Mouse (Mus musculus) urinary bladder, adult 2 months (tissue): Measurements from ENCODE around the gene Rhoc. TPM values are rescaled to one million over a fixed set of nuclear protein-coding genes. Genes with fewer than 3 reads are reported as not detected.
"Not testable (repeated sequence)": the region's sequence is repeated elsewhere in the genome, so short reads cannot be mapped to it uniquely, and the experiment has no call there.

Experiments used
- DNase-seq: peaks from one replicate; pipeline ENCODE4 v3.0.0; 2022; ENCODE audit warnings: low spot score
- polyA plus RNA-seq: library from polyadenylated mRNA; depleted of rRNA; stranded (reverse); fragments of >200 nt; gene quantifications from 2 replicates; pipeline ENCODE4 v1.2.3, GENCODE M21; 2012

Gene Rhoc
- polyA plus RNA-seq, 1 experiment, result 124 TPM

DNA sequence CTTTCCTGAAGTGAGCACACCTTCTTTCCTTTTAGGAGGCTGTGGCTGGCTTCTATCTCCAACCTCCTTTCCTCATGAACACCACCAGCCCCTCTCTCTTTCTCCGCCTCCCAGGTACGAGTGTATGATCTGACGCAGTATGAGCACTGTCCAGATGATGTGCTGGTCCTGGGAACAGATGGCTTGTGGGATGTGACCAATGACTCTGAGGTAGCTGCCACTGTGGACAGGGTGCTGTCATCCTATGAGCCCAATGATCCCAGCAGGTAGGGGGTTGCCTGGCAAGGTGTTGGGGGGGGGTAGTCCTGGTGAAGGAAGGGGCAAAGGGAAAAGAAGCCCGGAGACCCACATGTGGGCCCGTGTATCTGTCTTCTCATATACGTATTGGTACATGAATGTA, 2.9 kb upstream of the Rhoc start:
- no peak for DNase-seq

- DNase-seq, result peak; percentile 72
These were observed 561 bp downstream of the Rhoc start for GRCm38 (mm10) chr3:104788561-104789311.

DNA sequence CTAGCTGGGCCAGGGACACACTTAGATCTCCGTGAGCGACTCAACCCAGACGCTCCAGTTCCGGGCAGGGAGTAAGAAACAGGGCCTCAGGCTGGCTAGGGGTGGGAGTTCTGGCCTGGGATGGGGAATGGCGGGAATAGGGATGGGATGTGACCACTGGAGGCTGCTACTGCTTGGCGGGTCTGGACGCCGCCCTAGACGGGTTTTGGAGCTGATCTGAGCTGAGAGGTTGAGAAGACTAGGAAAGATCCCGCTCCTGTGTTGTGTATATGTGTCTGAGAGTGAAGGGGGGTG, 1.1 kb downstream of the Rhoc start:
- no peak for DNase-seq

DNA sequence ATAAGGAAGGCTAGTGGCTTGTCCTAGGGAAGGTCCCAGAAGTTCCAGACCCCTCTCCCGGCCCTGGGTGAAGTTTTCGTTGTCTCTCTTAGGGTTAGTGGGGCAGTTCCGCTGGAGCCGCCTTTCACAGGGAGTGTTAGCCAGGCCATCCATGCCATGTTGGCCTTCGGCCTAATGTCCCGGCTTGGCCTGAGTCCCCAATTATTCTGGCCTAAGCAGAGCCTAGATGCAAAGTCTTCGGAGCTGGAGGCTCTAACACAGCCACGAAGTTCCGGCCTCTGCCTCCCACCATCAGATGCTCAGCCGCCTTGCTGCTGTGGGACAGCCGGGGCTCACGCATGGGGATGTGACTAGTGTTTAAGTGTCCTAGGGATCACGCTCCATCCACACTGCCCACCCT, 1.6 kb downstream of the Rhoc start:
- no peak for DNase-seq

DNA sequence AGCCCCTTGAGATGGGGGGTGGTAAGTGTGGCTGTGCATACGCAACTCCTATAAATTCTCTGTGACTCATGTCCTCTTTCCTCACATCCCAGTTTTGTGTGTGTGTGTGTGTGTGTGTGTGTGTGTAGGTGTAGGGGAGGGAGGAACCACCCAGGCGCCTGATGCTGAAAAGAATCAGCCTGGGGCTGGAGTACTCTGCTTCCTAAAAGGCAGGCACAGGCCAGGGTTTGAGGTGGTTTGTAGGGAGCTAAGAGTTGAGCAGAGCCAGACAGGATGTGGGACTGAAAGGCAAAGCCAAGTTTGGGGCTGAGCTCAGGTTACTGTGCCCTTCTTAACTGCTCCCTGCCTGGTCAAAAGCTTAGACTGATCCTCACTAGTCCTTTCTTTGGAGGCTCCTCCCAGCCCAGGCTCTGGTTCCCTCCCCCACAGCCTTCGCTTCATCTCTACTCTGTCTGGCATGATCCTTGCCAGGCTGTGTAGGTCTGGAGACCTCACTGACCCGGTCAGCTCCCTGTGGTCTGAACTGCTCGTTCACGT, 2.3 kb downstream of the Rhoc start:
- DNase-seq, result no peak

- no peak for DNase-seq
These were observed 2.8 kb downstream of the Rhoc start for GRCm38 (mm10) chr3:104791017-104791416.

GRCm38 (mm10) chr3:104791671-104792070, 3.5 kb downstream of the Rhoc start:
- DNase-seq, result no peak

DNA sequence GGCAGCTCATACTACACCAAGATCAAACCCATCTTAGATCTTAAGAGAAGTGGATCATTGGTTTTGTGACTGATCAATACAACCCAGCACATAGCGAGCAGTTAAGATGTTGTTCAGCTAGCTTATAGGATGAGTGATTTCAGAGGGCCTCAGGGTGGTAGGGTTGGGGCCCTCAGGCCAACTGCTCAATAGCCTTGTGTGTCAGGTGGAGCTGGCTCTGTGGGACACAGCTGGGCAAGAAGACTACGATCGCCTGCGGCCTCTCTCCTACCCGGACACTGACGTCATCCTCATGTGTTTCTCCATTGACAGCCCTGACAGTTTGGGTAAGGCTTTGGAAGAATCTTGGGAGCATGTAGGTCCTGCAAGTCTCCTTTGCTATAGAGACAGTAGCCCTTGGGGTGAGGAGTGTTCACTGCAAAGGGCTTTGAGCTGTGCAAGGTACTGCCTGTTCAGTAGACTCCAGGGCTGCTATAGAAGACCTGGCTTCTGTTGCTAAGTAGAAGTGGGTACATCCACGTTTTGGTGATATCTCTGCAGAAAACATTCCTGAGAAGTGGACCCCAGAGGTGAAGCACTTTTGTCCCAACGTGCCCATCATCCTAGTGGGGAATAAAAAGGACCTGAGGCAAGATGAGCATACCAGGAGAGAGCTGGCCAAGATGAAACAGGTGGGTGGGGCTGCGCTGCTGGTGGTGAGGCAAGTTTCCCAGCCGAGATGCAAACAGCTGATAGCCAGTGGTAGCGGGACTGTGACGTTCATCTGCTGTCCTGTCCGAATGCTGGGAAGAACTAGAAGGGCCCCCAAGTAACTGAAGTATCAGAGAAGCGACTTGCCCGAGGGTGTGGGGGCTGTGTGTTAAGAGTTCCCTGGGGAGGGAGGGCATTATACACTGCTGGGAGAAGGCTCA, 4.4 kb downstream of the Rhoc start:
- DNase-seq, result no peak

DNA sequence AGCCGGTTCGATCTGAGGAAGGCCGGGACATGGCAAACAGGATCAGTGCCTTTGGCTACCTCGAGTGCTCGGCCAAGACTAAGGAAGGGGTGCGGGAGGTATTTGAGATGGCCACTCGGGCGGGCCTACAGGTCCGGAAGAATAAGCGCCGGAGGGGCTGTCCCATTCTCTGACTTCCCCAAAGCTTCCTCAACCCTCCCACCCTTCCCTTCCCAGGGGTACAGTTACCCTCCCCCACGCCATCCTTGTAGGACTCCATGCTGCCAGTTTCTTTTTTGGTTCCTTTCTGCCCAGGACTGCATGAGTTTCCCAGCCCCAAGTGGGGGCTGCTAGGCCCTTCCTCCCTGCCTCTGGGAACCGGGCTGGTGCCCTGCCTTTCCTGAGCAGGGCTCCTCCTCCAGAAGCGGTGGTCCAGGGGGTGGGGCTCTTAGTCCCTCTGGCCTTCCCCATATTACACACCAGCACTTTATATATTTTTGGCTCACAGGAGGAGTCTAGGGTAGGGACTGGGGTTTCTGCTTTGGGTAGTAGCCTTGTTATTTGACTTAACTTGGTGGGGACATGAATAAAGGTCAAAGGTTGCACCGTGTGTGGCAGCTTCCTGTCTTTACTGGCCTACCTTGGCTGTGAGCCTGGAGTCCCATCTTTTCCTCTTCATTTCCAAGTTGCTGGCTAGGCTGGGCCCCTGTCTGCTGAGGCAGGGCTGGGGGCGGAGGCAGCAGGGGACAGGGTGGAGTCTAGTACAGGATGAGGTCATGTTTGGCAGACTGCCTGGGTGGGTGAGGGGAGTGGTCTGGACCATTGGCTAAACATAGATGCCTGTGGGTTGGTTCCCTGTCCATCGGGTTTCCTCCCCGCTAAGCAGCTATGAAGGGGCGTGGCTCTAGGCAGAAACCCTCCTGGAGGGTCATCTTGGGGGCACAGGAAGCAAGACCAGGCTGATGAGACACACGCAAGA, 6.0 kb downstream of the Rhoc start:
- peak; percentile 56 for DNase-seq

DNA sequence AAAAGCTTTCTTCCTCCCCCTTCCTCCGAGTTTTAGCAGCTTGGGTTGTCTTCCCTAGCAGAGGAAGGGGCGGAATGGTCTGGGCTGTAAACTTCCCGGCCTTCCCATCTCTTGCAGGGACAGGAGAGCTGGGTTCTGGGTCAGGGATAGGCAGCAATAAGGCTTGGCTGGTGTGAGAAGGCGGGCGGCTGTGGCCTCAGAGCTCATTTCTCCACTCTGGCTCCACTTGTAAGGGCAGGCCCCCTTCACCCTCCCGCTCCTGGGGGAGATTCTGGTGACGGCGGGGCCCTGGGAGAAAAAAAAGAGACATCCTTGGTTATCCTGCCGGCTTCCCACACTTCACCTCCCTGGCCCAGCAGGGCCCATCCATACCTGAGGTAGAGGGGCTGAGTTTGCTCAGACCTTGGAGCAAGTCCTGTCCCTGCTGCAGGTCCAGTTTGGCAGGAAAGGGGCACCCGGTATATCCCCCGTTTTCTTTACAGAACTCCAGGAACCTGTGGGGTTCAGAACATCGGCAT, 6.8 kb downstream of the Rhoc start:
- DNase-seq, result no peak

DNA sequence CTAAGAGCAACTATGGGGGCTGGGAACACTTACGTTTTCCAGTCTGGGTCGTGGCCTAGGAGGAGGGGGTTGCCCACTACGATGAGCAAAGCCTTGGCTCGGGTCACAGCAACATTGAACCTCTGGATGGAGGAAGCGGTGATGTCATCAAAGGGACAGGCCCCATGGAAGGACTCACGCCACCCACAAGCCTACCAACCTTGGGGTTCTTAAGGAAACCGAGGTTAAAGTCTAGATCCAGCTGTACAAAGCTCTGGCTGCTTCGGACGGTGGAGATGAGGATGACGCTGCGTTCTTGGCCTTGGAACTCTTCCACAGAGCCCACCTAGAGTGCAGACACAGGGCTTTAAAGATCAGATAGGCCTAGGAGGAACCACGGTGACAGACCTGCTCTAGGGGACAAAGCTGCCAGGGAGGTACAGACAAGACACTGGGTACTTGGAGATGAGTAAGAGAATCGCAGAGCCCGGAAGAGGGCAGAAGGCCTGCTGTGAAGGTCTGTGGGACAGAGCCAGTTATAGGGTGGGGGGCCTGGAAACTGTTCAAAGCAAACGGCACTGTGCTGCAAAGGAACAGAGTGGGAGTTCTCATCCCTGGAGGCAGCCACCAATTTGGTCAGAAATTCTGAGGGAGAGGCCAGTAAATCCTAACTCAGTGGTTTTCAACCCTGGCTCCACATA, 7.6 kb downstream of the Rhoc start:
- no peak for DNase-seq

- DNase-seq, result no peak
These were observed 8.4 kb downstream of the Rhoc start for GRCm38 (mm10) chr3:104796430-104797082.

GRCm38 (mm10) chr3:104800681-104801080, 12.5 kb downstream of the Rhoc start:
- no peak for DNase-seq

DNA sequence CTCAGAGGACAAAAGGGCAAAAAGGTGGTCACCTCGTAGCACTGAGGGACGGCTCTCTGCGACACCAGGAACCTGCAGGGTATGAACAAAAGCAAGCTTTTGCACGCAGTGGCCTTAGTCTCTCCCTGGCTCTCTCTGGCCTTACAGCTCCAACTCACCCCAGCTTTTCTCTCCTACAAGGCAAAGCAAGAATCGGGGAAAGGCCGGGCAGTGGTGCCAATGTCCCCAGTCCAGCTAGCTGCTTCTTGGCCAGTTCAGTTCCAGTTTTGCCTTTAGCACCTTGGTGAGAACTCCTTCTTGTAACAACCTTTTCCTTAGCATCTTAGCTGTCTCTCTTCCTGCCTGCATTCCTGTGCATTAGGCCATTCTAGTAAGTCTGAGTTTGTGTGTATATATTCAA, 13.3 kb downstream of the Rhoc start:
- no peak for DNase-seq

GRCm38 (mm10) chr3:104804312-104804711, 16.1 kb downstream of the Rhoc start:
- no peak for DNase-seq

- no peak for DNase-seq
These were observed 17.4 kb downstream of the Rhoc start for GRCm38 (mm10) chr3:104805539-104805938.

DNA sequence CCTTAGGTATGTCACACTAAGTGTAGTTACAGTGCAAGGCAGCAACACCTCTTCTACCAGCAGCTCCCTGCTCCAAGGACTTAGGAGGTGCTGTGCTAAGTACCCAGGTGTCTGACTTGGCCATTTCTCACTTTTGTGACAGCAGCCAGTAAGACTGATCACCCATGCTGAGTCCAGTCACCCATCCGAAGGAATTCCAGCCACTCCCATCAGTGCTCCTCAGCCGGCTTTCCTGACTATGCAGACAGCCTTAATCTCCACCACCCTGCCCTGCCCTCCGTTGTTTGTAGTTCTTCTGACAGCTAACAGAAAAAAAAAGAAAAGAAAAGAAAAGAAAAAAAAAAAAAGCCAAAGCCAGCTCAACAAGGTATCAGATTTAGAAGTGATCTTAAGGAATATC, 23.6 kb downstream of the Rhoc start:
- DNase-seq, result no peak

DNA sequence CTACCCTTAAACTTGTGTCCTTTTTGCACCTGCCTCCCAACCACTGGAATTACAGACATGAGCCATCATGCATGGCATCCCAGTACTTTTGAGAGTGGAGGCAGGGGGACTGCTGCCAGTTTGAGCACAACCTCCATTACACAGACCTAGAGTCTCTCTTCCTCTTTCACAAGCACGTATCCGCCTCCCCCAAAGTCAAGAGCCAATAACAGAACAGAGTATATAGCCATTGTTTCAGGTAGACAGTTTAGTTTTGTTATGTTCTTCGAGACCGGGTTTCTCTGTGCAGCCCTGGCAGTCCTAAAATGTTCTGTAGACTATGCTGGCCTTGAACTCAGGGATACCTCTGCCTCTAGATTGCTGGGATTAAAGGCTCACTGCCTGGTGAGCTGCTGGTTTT, 24.1 kb downstream of the Rhoc start:
- no peak for DNase-seq

DNA sequence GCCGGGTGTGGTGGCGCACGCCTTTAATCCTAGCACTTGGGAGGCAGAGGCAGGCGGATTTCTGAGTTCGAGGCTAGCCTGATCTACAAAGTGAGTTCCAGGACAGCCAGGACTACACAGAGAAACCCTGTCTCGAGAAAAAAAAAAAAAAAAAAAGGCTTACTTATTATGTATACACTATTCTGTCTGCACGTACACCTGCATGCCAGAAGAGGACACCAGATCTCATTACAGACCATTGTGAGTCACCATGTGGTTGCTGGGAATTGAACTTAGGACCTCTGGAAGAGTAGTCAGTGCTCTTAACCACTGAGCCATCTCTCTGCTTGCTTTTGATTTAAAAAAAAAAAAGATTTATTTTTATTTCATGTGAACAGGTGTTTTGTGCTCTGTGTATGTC, 25.1 kb downstream of the Rhoc start:
- not testable (repeated sequence) for DNase-seq

- no peak for DNase-seq
These were observed 26.6 kb downstream of the Rhoc start for GRCm38 (mm10) chr3:104814746-104815145.
